Mouse (Mus musculus): ENCODE results near the gene Gm10961.

Gm10961 gene

GRCm38 (mm10) chr3:107656888-107657287 lies 25.8 kb downstream of the Gm10961 start:
- DNase-seq (ENCODE audit: low spot score in 2 of 2): no peak

- DNase-seq (ENCODE audit: low spot score in 2 of 2): no peak
Measured at GRCm38 (mm10) chr3:107659000-107659399, 27.9 kb downstream of the Gm10961 start.

DNA sequence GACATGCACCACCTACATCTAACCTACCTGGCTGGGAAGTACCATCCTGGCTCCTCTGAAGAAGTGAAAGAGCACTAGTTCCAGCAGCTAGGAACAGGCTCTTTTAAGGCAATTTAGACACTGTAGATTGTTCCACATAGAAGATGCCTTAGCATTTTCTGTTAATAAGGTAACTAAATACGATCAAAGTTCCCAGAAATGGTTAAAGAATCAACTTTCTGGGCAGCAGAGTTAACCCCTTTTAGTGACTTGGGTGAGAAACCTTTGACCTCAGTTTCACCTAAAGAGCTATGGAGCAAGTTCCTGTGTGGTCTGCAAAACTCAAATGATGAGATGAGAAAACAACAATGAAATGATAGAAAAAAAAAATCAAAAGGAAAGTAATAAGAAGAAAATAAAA lies 33.5 kb downstream of the Gm10961 start:
- DNase-seq (ENCODE audit: low spot score in 2 of 2): no peak

DNA sequence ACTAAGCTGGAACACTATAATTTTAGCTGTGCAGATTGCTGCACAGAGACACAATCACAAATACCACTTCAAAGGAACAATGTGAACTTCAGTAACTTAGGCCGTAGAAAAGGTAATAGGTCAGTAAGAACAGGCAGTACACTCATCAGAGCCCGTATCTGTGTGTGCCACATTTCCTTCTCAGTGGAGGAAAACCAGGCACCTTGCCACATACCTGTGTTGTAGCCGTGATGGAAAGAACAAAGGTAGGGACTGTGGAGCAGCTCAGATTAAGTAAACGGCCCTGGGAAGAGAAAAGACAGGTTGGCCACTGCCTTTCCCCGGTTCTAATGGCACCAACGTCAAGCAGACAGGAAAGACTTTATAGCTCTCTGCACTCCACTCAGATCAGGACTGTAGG lies 36.3 kb downstream of the Gm10961 start:
- DNase-seq (ENCODE audit: low spot score in 2 of 2): no peak

GRCm38 (mm10) chr3:107668786-107669185 lies 37.7 kb downstream of the Gm10961 start:
- no peak for DNase-seq (ENCODE audit: low spot score in 2 of 2)

DNA sequence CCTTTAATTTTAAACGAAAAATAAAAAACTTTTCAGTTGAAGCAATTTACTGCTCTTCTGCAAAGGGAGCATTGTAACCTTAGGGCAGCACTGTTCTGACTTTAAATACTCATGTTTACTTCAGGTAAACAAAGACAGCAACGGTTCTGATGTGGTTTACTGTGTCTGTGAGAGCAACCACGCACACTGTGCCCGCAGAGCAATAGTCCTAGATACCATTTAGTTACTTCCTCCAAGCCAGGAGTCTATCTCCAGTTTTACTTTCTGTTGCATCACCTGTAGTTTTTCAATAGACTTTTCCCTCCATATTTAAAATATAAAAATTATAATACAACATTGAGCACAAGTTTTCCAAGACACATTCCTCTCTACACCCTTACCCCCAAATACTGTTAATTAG lies 39.4 kb downstream of the Gm10961 start:
- no peak for DNase-seq (ENCODE audit: low spot score in 2 of 2)

DNA sequence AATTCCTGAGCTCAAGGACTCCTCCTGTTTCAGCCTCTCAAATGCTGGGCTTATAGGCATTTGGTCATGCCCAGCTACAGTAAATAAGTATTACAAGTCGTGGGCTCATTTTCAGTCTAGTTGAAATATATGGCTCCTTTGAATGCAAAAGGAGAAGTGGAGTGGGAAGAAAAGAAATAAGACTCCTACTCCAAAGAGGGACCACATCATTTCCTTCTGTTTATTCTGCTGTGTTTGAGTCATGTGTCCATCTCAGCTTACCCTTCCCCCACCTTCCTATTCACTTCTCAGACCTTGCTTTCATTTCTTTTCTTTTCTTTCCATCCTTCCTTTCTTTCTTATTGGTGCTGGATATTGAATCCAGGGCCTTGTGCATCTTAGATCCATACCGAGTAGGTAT lies 40.4 kb downstream of the Gm10961 start:
- DNase-seq (ENCODE audit: low spot score in 2 of 2): no peak

GRCm38 (mm10) chr3:107680790-107681576 lies 49.9 kb downstream of the Gm10961 start:
- no peak for DNase-seq (ENCODE audit: low spot score in 2 of 2)

Data from spleen, postnatal 4 days (tissue).